Mouse (Mus musculus): ENCODE measurements around the gene Maml2. TPM values are rescaled to one million over a fixed set of nuclear protein-coding genes. Genes with fewer than 3 reads are reported as not detected.

Gene Maml2
- polyA plus RNA-seq, 1 experiment, result 1.3 TPM

DNA sequence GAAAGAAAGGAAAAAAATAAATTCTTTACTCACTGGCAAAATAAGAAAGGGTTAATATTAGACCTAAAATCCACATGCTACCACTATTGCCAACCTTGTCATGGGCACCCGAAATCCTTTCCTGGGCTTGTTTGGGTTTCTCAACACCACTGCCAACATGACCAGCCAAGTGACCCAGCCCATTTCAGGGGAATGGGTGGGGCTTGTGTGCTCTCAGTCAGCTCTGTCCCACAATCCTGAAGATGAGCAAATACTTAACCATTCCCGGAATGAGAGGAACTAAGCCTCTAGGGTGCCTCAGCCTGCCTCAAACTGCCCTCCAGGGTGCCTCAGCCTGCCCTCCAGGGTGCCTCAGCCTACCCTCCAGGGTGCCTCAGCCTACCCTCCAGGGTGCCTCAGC, 371.0 kb downstream of the Maml2 start:
- no peak overlapping the region for H3K4me2 ChIP-seq (ENCODE audit: low read depth)
- H3ac ChIP-seq (ENCODE audit: control insufficient read depth, insufficient read length), result no peak overlapping the region
- H3K79me2 ChIP-seq (ENCODE audit: control insufficient read depth, insufficient read depth), result no peaks in the 10 kb centered on the region
- H3K27me3 ChIP-seq (ENCODE audit: control insufficient read depth, insufficient read depth, insufficient read length), result no peaks in the 10 kb centered on the region
- TF ChIP-seq USF1 (IDR thresholded peaks at IDR 0.05; ENCODE audit: low read depth), result no peak
- H3K36me3 ChIP-seq (ENCODE audit: control insufficient read depth, insufficient read depth), result no peaks in the 10 kb centered on the region
- no peak overlapping the region for H3K4me3 ChIP-seq

DNA sequence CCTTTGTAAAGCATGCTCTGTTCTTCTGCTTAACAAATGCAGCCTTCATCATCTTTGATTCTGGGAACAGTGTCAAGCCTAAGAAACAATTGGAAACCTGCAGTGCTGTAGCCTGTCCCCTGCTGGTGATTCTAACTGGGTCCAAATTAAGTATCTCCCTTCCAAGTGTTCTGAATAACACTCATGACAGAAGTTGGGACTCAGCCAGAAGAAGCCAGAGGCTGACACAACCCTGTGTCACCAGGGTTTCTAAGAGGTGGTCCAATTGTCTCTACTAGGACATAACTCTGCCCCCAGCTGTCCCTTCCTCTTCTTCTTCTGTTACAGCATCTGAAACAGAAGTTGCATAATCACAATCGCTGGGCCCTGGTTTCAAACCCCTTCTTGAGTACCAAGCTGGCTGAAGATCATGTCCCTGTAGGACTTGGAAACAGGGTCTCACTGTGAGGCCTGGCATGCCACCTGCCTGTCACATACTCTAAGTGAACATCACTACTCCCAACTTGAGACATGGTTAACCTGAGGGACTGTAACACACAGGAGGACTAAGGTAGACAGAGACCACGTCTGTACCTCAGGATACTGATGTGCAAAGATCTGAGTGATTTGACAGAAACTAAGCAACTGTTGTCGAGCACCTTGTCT, 373.5 kb downstream of the Maml2 start:
- TF ChIP-seq TCF12 (IDR thresholded peaks at IDR 0.05; ENCODE audit: insufficient read depth, poor library complexity, severe bottlenecking) (no peak), POLR2A (IDR thresholded peaks at IDR 0.05; ENCODE audit: insufficient read length, low read depth) (no peak), TCF3 (IDR thresholded peaks at IDR 0.05; ENCODE audit: insufficient read length, low read depth) (no peak), SRF (IDR thresholded peaks at IDR 0.05; ENCODE audit: control insufficient read depth, insufficient read length, low read depth) (no peak), REST (IDR thresholded peaks at IDR 0.05; ENCODE audit: insufficient read depth, insufficient read length) (no peak), USF1 (IDR thresholded peaks at IDR 0.05; ENCODE audit: low read depth) (no peak), MYOD1 (IDR thresholded peaks at IDR 0.05; ENCODE audit: control insufficient read depth in 1 of 3, insufficient read length in 2 of 3, low read depth in 2 of 3) (no peak), POLR2AphosphoS2 (IDR thresholded peaks at IDR 0.05; ENCODE audit: insufficient read length, low read depth) (no peak), E2F4 (IDR thresholded peaks at IDR 0.05; ENCODE audit: insufficient read depth) (no peak), MYOG (IDR thresholded peaks at IDR 0.05; ENCODE audit: control insufficient read depth in 1 of 3, insufficient read depth in 1 of 3, insufficient read length in 2 of 3, low read depth in 2 of 3) (no peak)
- H3ac ChIP-seq (ENCODE audit: control insufficient read depth, insufficient read length), result no peak overlapping the region
- H3K4me3 ChIP-seq, result no peak overlapping the region
- no peak overlapping the region for H3K4me2 ChIP-seq (ENCODE audit: low read depth)
- H3K27me3 ChIP-seq (ENCODE audit: control insufficient read depth, insufficient read depth, insufficient read length), result no peaks in the 10 kb centered on the region
- H3K36me3 ChIP-seq (ENCODE audit: control insufficient read depth, insufficient read depth), result no peaks in the 10 kb centered on the region
- no peaks in the 10 kb centered on the region for H3K79me2 ChIP-seq (ENCODE audit: control insufficient read depth, insufficient read depth)

DNA sequence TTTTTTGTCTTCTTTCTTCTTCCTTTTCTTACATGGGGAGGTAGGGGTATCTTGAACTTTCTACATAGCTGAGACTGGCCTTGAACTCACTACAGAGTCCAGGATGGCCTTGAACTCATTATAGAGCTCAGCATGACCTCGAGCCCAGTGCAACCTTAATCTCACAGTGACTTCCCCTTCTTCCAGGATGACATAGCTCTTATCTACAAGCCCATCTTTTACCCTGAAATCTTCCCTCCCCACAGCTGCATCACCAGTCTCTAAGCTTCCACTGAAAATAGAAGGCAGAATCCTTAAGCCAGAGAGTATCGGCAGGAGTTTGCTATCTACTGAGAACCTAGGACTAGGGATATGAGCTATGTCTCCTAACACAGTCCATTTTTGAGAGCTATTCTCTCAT, 375.5 kb downstream of the Maml2 start:
- TF ChIP-seq SRF (IDR thresholded peaks at IDR 0.05; ENCODE audit: control insufficient read depth, insufficient read length, low read depth), result no peak
- Histone ChIP-seq H3K36me3 (ENCODE audit: control insufficient read depth, insufficient read depth) (no peaks in the 10 kb centered on the region), H3K79me2 (ENCODE audit: control insufficient read depth, insufficient read depth) (no peaks in the 10 kb centered on the region), H3K4me2 (ENCODE audit: low read depth) (no peak overlapping the region), H3K27me3 (ENCODE audit: control insufficient read depth, insufficient read depth, insufficient read length) (no peaks in the 10 kb centered on the region), H3ac (ENCODE audit: control insufficient read depth, insufficient read length) (no peak overlapping the region), H3K4me3 (no peak overlapping the region)

DNA sequence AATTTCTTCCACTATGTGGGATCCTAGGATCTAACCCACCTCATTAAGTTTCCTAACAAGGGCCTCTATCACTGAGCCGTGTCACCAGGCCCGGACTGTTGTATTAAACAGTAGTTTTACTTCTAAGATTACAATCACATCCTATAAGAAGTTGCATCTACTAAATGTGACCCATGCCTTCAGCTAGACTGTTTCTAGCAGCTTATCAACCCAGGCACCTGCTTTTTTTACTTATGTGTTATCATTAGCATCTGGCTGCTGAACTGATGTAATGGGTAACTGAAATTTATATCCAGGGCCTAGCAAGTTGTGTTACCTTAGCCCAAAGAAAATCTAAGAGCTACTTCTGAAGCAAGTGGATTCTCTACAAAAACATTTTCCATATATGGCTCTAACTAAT, 380.3 kb downstream of the Maml2 start:
- Histone ChIP-seq H3K4me2 (ENCODE audit: low read depth) (no peak overlapping the region), H3K27me3 (ENCODE audit: control insufficient read depth, insufficient read depth, insufficient read length) (no peaks in the 10 kb centered on the region), H3K79me2 (ENCODE audit: control insufficient read depth, insufficient read depth) (no peaks in the 10 kb centered on the region), H3K36me3 (ENCODE audit: control insufficient read depth, insufficient read depth) (no peaks in the 10 kb centered on the region), H3ac (ENCODE audit: control insufficient read depth, insufficient read length) (no peak overlapping the region), H3K4me3 (no peak overlapping the region)
- no peak for TF ChIP-seq TCF12 (IDR thresholded peaks at IDR 0.05; ENCODE audit: insufficient read depth, poor library complexity, severe bottlenecking)
- TF ChIP-seq SRF (IDR thresholded peaks at IDR 0.05; ENCODE audit: control insufficient read depth, insufficient read length, low read depth), result no peak
- TF ChIP-seq CEBPB (IDR thresholded peaks at IDR 0.05; ENCODE audit: insufficient read depth, poor library complexity, severe bottlenecking), result no peak
- TF ChIP-seq POLR2A (IDR thresholded peaks at IDR 0.05; ENCODE audit: insufficient read length, low read depth), result no peak
- TF ChIP-seq E2F4 (IDR thresholded peaks at IDR 0.05; ENCODE audit: insufficient read depth), result no peak
- no peak for TF ChIP-seq MAX (IDR thresholded peaks at IDR 0.05; ENCODE audit: low read depth)
- TF ChIP-seq POLR2AphosphoS2 (IDR thresholded peaks at IDR 0.05; ENCODE audit: insufficient read length, low read depth), result no peak
- TF ChIP-seq REST (IDR thresholded peaks at IDR 0.05; ENCODE audit: insufficient read depth, insufficient read length), result no peak
- TF ChIP-seq MYOD1 (IDR thresholded peaks at IDR 0.05; ENCODE audit: control insufficient read depth in 1 of 3, insufficient read length in 2 of 3, low read depth in 2 of 3), result no peak
- TF ChIP-seq MYOG (IDR thresholded peaks at IDR 0.05; ENCODE audit: control insufficient read depth in 1 of 3, insufficient read depth in 1 of 3, insufficient read length in 2 of 3, low read depth in 2 of 3), result no peak
- TF ChIP-seq USF1 (IDR thresholded peaks at IDR 0.05; ENCODE audit: low read depth), result no peak
- TF ChIP-seq TCF3 (IDR thresholded peaks at IDR 0.05; ENCODE audit: insufficient read length, low read depth), result no peak

DNA sequence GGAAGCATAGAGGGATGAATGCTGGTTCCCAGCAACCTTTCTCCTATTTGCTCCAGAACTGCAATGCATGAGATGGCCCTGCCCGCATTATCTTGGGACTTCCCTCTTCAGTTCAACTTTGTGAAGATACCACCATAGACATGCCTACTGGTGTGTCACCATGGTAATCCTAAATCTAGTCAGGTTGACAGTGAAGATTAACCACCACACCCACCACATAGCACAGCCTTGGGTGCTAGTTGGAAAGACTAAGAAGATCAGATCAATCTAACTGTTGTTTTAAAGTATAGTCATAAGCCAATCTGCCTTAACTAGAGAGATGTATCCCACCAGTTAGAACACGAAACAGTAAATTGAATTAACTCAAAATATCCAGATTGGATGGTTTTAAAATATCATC, 381.9 kb downstream of the Maml2 start:
- Histone ChIP-seq H3K27me3 (ENCODE audit: control insufficient read depth, insufficient read depth, insufficient read length) (no peaks in the 10 kb centered on the region), H3ac (ENCODE audit: control insufficient read depth, insufficient read length) (no peak overlapping the region), H3K4me2 (ENCODE audit: low read depth) (no peak overlapping the region), H3K79me2 (ENCODE audit: control insufficient read depth, insufficient read depth) (no peaks in the 10 kb centered on the region), H3K4me3 (no peak overlapping the region), H3K36me3 (ENCODE audit: control insufficient read depth, insufficient read depth) (no peaks in the 10 kb centered on the region)
- TF ChIP-seq REST (IDR thresholded peaks at IDR 0.05; ENCODE audit: insufficient read depth, insufficient read length), result no peak
- no peak for TF ChIP-seq POLR2A (IDR thresholded peaks at IDR 0.05; ENCODE audit: insufficient read length, low read depth)
- TF ChIP-seq TCF12 (IDR thresholded peaks at IDR 0.05; ENCODE audit: insufficient read depth, poor library complexity, severe bottlenecking), result no peak
- TF ChIP-seq MYOG (IDR thresholded peaks at IDR 0.05; ENCODE audit: control insufficient read depth in 1 of 3, insufficient read depth in 1 of 3, insufficient read length in 2 of 3, low read depth in 2 of 3), result no peak
- no peak for TF ChIP-seq TCF3 (IDR thresholded peaks at IDR 0.05; ENCODE audit: insufficient read length, low read depth)
- TF ChIP-seq SRF (IDR thresholded peaks at IDR 0.05; ENCODE audit: control insufficient read depth, insufficient read length, low read depth), result no peak
- no peak for TF ChIP-seq POLR2AphosphoS2 (IDR thresholded peaks at IDR 0.05; ENCODE audit: insufficient read length, low read depth)
- TF ChIP-seq CEBPB (IDR thresholded peaks at IDR 0.05; ENCODE audit: insufficient read depth, poor library complexity, severe bottlenecking), result no peak
- no peak for TF ChIP-seq MYOD1 (IDR thresholded peaks at IDR 0.05; ENCODE audit: control insufficient read depth in 1 of 3, insufficient read length in 2 of 3, low read depth in 2 of 3)
- no peak for TF ChIP-seq USF1 (IDR thresholded peaks at IDR 0.05; ENCODE audit: low read depth)
- TF ChIP-seq E2F4 (IDR thresholded peaks at IDR 0.05; ENCODE audit: insufficient read depth), result no peak
- TF ChIP-seq MAX (IDR thresholded peaks at IDR 0.05; ENCODE audit: low read depth), result no peak
